Mouse (Mus musculus) lung, postnatal 14 days (tissue): ENCODE results near the gene Chst11.

Experiments
- DNase-seq: peaks from one replicate; pipeline ENCODE4 v3.0.0; 2021

Chst11 gene

DNA sequence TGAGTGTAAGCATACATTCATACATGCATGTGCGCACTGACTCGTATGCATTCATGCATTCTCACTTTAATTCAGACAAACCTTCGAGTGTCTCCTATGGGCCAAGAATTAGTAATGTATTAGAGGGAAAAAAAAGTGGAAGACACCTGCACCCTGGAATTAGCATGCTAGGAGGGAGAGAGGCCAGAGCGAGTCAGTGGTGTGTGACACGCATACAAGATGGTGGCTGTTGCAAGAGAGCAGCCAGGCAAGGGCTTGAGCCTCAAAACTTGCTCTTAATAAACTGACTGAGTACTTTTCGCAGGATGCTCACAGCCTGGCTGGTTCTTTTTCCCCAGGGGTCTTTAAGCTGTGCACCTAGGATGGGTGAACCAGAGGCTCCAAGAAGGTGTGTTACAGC is 199.8 kb downstream of the Chst11 start:
- DNase-seq: no peak

- DNase-seq: no peak
Measured at GRCm38 (mm10) chr10:83186167-83186566, 200.9 kb downstream of the Chst11 start.

- peak; percentile 19 for DNase-seq
Measured at GRCm38 (mm10) chr10:83186984-83187383, 201.7 kb downstream of the Chst11 start.

- DNase-seq: no peak
Measured at GRCm38 (mm10) chr10:83189071-83189470, 203.8 kb downstream of the Chst11 start.

DNA sequence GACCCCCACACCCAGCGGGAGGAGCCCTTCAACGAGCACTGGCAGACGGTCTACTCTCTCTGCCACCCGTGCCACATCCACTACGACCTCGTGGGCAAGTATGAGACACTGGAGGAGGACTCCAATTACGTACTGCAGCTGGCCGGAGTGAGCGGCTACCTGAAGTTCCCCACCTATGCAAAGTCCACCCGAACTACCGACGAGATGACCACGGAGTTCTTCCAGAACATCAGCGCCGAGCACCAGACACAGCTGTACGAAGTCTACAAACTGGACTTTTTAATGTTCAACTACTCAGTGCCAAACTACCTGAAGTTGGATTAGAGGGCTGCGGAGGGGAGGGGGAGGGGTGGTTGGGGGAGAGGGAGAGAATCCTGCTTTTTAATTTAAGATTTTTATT is 206.2 kb downstream of the Chst11 start:
- DNase-seq: no peak

- no peak for DNase-seq
Measured at GRCm38 (mm10) chr10:83191982-83192381, 206.7 kb downstream of the Chst11 start.

DNA sequence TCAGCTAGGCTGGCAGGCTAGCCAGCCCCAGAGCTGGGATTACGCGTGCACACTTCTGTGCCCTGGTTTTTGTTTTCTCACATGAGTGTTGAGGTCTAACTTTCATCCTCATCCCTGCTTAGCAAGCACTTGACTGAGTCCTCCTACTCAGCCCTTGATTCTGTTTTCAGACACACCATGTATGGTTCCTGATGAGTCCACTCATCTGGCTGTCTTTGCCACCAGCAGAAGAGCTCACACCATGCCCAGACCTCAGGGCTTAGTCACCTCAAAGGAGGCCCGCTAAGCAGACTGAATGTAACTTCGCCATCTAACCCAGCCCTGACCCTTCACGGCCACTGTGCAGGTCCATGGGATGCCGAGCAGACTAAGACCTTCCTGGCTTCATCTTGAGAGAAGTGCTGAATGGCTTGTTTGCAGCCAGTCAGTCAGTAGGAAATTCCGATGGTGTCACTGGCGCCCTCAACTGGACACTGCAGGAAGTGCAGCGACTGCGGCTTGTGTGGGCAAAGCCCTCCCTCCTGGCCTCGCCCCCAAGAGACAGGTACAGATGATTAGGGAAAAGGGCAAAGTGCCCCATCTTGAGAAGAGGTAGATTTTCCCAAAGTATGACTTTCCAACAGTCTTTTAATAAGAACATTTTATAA is 212.5 kb downstream of the Chst11 start:
- peak; percentile 82 for DNase-seq

DNA sequence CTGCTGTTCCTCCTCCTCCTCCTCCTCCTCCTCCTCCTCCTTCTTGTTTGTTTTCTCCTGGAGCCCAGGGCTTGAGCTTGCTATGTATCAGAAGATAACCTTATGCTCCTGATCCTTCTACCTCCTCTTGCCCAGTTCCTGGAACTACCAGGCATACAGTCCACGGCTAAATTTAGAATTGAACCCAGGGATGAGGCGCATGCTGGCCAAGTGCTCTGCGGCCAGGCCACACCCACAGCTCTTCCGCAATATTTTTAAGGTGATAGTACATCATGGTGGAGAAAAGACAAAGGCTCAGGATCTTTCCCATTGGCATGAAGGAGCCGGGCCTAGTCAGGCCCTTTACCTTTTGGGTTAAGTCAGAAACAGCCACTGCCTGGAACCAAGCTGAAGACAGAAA is 213.4 kb downstream of the Chst11 start:
- DNase-seq: no peak

DNA sequence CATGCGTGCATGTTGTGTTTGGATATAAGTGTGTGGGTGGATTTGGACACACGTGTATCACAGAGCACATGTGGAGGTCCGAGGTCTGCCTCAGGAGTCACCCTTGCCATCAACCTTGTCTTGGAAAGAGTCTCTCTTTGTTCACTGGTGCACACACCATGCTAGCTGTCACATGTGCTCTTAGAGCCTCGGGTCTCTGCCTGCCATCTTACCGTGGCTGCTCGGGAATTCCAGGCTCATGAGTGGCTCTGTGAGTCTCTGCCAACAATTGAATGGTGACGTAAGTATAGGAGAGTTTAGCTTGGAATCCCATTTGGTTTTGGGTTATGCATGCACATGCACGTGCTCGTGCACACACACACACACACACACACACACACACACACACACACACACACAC is 214.0 kb downstream of the Chst11 start:
- no peak for DNase-seq

DNA sequence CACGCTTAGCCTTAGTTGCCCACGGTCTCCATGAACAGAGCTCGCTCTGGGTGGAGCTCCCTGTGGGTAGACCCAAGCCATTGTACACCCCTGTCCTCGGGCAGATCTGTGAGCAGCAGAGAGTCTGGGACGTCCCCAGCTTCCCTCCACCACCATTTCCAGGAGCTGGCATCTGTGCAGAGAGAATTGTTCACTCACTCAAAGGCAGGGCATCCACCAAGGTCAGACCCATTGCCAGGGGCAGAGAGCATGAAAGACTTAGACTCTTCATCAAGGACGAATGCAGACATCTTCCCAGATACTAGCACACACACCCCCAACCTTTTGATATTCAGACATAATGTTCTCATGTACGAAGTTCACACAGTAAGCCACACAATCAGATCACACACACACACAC is 216.2 kb downstream of the Chst11 start:
- no peak for DNase-seq

- DNase-seq: no peak
Measured at GRCm38 (mm10) chr10:83202906-83203702, 217.8 kb downstream of the Chst11 start.

DNA sequence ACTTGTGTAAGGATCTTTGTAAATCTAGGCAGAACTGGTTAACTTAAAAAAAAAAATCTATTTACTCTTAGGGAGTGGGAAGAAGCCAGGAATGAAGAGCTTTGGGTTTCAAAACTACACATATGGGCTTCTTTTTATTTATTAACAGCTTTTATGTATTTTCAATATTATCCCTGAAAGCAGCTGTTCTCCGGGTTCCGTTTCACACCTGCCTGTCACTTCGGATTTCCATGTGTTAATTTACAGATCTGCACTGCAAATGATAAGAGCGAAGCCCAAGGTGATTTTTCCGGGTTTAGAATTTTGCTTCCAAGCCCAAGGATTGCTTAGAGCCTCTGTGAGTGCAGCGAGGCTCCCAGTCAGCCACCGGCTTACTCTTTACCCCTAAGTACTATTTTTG is 223.1 kb downstream of the Chst11 start:
- no peak for DNase-seq

DNA sequence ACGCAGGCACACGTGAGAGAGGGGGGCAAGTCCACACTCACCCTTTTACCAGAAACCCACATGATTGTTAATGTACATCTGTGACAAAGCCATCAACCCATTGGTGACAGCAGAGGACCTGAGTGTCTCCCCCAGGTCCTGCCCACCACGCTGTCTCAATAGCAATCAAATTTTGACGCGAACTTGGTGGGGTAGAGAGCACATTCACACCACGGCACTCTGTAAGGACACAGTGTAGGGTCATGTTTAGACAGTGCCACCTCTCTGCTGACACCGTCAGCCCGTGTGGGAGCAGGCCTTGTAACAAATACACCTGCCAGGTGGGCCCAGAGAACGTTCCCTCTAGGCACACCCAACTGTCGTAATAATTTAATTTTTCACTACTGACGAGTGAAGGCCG is 224.1 kb downstream of the Chst11 start:
- DNase-seq: no peak

GRCm38 (mm10) chr10:83210122-83210521 is 224.8 kb downstream of the Chst11 start:
- no peak for DNase-seq

- DNase-seq: no peak
Measured at GRCm38 (mm10) chr10:83210968-83211583, 225.8 kb downstream of the Chst11 start.

- no peak for DNase-seq
Measured at GRCm38 (mm10) chr10:83212618-83213017, 227.3 kb downstream of the Chst11 start.

DNA sequence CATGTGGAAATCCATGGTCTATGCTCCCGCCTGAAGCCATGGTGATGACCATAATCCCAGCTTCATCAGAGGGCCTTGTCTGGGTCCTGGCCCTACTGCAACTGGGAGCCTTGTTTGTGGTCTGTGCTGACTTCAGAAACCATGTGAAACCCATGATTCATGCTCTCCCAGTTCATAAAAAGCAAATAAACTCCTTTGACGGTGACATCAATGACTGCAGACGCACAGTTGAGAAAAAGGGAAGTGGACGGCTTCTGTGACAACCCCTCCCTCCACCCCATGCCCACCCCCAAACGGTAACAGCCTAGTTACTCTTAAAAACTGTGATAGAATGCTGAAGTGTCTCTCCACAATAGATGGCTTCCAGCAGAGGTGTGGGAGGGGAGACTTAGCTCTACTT is 230.3 kb downstream of the Chst11 start:
- DNase-seq: no peak

DNA sequence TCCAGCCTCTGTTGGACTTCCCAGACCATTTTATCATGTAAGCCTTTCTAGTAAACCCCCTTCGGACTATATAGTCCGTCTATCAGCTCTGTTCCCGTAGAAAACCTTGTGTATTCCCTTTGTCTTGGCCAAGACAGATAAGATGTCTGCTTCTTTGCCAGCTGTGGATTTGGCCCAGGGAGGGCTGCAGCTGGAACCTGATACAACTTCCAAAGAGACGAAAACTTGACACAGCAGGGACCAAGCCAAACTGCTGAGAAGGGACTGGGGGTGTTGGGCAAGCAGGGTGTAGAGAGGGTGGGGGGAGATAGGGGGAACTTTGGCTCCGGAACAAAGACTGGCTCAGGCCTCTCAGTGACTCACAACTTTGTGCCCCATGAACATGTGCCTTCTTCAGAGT is 232.0 kb downstream of the Chst11 start:
- DNase-seq: no peak

DNA sequence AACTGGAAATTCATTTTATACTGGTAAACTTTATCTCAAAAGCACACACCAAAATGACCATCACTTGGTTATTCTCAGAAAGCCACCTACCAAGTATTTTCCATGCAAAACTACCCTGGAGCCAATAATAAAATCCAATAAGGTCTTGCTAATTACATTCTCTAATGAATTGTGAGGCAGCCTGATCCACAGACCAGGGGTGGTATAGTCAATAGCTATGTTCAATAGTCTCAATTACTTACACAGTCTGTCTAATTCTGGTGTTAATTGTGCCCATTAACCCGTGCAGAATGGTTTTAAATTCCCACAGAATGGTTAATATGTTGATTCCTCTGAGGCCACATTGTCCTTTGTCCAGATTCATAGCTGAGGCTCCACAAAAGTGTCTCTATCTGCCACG is 233.5 kb downstream of the Chst11 start:
- DNase-seq: no peak

- peak; percentile 74 for DNase-seq
Measured at GRCm38 (mm10) chr10:83219729-83220128, 234.4 kb downstream of the Chst11 start.

DNA sequence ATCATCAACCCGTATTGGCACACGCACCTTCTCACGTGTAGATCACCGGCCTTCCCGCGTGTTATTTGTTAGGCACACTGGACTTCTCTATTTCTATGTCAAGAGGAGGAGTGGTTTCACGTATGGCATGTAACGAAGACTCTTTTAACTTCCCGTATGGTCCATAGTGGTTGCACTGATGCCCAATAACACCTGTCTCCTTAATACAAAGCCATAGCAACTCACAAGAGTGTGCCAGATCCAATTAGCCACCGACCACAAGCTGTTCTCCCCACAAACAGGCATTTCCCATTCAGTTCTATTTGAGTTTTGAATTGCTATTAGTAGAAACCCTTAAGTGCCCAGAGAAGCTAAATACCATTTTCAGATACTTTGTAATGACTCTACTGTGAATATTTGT is 234.9 kb downstream of the Chst11 start:
- no peak for DNase-seq

GRCm38 (mm10) chr10:83220847-83221246 is 235.5 kb downstream of the Chst11 start:
- DNase-seq: no peak

GRCm38 (mm10) chr10:83224999-83225398 is 239.7 kb downstream of the Chst11 start:
- DNase-seq: peak; percentile 52

GRCm38 (mm10) chr10:83228626-83229025 is 243.3 kb downstream of the Chst11 start:
- no peak for DNase-seq
